Mouse (Mus musculus): ENCODE measurements around the gene Asb6. TPM values are rescaled to one million over a fixed set of nuclear protein-coding genes. Genes with fewer than 3 reads are reported as not detected.

Asb6 gene
- polyA plus RNA-seq, 1 experiment from 2014 or later = 26.1 TPM

DNA sequence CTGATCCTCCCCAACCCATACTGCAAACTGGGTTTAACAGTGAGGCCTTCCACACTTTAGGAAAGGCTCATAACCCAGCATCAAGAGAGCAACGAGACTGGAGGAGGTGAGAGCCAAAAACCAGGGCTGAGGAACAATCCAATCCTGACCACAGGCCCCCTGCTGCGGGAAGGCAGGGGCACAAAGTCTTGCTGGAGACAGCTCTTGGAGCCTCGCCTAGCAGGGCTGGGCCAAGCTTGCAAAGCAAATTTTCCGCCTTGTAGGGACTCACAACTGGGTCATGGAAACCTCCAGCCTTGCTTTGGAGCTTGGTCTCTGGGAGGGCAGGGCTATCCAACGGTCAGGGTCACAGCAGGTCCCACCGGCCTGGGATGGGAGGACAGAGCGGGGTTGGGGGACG is 40.7 kb upstream of the Asb6 start:
- DNase-seq (ENCODE audit: low spot score) (no peak), ATAC-seq (no peak)
- no peak for TF ChIP-seq CTCF (IDR thresholded peaks at IDR 0.05)
- TF ChIP-seq EP300 (IDR thresholded peaks at IDR 0.05) = no peak
- Histone ChIP-seq H3K9ac (replicated peaks; ENCODE audit: low read depth) (no peak overlapping the region), H3K36me3 (ENCODE audit: insufficient read depth, low read length) (no peaks in the 10 kb centered on the region), H3K27ac (ENCODE audit: low read length) (no peak overlapping the region), H3K4me1 (ENCODE audit: insufficient read depth, low read depth, low read length) (no peaks in the 10 kb centered on the region), H3K4me3 (ENCODE audit: low read depth, low read length) (no peak overlapping the region), H3K27me3 (replicated peaks; ENCODE audit: insufficient read depth, low read length) (no peaks in the 10 kb centered on the region), H3K4me2 (replicated peaks; ENCODE audit: low read depth, low read length) (no peak overlapping the region), H3K9me3 (ENCODE audit: low read length) (no peaks in the 10 kb centered on the region)
- 64% methylated on average over 8 of the region's 8 CpGs for WGBS

- Histone ChIP-seq H3K4me1 (ENCODE audit: insufficient read depth, low read depth, low read length) (0 out of 2 replicates have a peak, but pooled peaks cover 2% of the 10 kb centered on the region), H3K9ac (replicated peaks; ENCODE audit: low read depth) (no peak overlapping the region), H3K27ac (ENCODE audit: low read length) (no peak overlapping the region), H3K4me3 (ENCODE audit: low read depth, low read length) (no peak overlapping the region), H3K27me3 (replicated peaks; ENCODE audit: insufficient read depth, low read length) (no peaks in the 10 kb centered on the region), H3K9me3 (ENCODE audit: low read length) (no peaks in the 10 kb centered on the region), H3K36me3 (ENCODE audit: insufficient read depth, low read length) (no peaks in the 10 kb centered on the region), H3K4me2 (replicated peaks; ENCODE audit: low read depth, low read length) (no peak overlapping the region; the same call in 1 of the 2 replicates)
- WGBS = 55% methylated on average over 3 of the region's 3 CpGs
- DNase-seq (ENCODE audit: low spot score) = no peak
- TF ChIP-seq CTCF (IDR thresholded peaks at IDR 0.05) = no peak
- ATAC-seq = no peak
Observed at GRCm38 (mm10) chr2:30865426-30865825, 35.3 kb upstream of the Asb6 start.

DNA sequence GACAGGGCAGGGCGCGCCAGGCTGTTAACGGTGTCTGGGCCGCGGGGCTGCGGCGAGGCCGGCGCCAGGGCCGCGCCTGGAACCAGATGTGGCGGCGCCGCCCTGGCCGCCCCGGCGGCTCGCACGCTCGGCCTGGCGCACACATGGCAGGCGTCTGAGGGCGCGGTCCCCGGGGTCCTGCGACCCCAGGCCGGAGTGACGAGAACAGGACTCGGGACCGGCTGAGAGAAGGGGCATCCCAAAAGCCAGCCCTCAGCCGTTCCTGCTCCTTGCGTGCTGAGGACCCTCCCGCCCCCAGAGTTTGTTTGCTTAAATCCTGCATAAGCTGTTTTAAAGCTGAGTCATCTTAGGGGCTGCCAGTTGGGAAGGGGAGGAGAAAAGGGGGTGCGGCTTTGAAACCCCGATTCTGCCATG is 34.8 kb upstream of the Asb6 start:
- DNase-seq (ENCODE audit: low spot score) = peak; percentile 39
- no peak overlapping the region for H3K27ac ChIP-seq (ENCODE audit: low read length)

DNA sequence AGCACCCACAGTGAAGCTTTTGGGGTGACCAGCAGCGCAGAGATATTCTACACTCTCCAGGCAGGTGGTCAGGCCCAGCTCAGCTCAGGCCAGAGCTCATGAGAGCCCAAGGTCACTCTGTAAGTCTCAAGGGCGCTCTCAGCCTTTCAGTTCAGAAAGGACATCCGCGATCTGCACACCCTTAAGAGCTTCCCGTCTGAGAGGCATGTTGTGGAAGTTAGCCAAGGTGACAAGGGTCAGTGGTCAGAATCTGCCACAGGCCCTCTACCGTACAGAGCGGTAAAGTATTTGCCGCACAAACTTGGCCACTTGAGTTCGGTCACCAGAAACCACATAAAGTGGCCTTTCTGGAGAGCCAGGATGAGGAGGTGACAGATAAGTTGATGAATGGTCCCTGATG is 33.4 kb upstream of the Asb6 start:
- Histone ChIP-seq H3K27ac (ENCODE audit: low read length) (no peak overlapping the region), H3K4me1 (ENCODE audit: insufficient read depth, low read depth, low read length) (0 out of 2 replicates have a peak, but pooled peaks cover 2% of the 10 kb centered on the region), H3K9ac (replicated peaks; ENCODE audit: low read depth) (no peak overlapping the region), H3K9me3 (ENCODE audit: low read length) (no peaks in the 10 kb centered on the region), H3K4me2 (replicated peaks; ENCODE audit: low read depth, low read length) (no peak overlapping the region), H3K4me3 (ENCODE audit: low read depth, low read length) (no peak overlapping the region), H3K36me3 (ENCODE audit: insufficient read depth, low read length) (no peaks in the 10 kb centered on the region), H3K27me3 (replicated peaks; ENCODE audit: insufficient read depth, low read length) (no peaks in the 10 kb centered on the region)
- 46% methylated on average over 9 of the region's 9 CpGs for WGBS
- no peak for DNase-seq (ENCODE audit: low spot score)
- TF ChIP-seq EP300 (IDR thresholded peaks at IDR 0.05) (no peak), CTCF (IDR thresholded peaks at IDR 0.05) (no peak)
- ATAC-seq = no peak

More for the DNA sequence above, 34.8 kb upstream of the Asb6 start:
- H3K4me2 ChIP-seq (replicated peaks; ENCODE audit: low read depth, low read length) = peak overlapping the region; percentile 52
- peak; percentile 60 for ATAC-seq
- no peaks in the 10 kb centered on the region for H3K9me3 ChIP-seq (ENCODE audit: low read length)
- H3K9ac ChIP-seq (replicated peaks; ENCODE audit: low read depth) = no peak overlapping the region
- WGBS = 3% methylated on average over 30 of the region's 35 CpGs
- no peaks in the 10 kb centered on the region for H3K27me3 ChIP-seq (replicated peaks; ENCODE audit: insufficient read depth, low read length)
- no peak for TF ChIP-seq CTCF (IDR thresholded peaks at IDR 0.05)
- TF ChIP-seq EP300 (IDR thresholded peaks at IDR 0.05) = no peak
- no peaks in the 10 kb centered on the region for H3K36me3 ChIP-seq (ENCODE audit: insufficient read depth, low read length)
- H3K4me3 ChIP-seq (ENCODE audit: low read depth, low read length) = peak overlapping the region; percentile 14; the same call in 1 of the 2 replicates
- 0 out of 2 replicates have a peak, but pooled peaks cover 2% of the 10 kb centered on the region for H3K4me1 ChIP-seq (ENCODE audit: insufficient read depth, low read depth, low read length)

DNA sequence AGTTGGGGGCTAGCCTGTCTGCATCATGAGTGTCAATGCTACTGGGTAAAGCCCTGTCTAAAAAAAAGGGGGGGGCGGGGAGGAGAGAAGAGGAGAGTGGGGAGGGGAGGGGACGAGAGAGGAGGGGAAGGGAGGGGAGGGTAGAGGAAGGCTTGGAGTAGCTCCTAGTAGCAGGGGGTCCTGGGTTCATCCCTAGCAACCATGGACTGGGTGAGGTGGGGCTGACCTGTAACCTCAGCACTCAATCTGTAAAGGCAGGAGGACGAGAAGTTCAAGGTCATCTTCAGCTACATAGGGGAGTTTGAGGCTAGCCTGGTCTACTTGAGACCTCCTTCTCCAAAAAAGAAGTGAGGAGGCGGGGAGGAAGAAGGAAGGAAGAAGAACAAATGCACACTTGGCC is 31.9 kb upstream of the Asb6 start:
- Histone ChIP-seq H3K36me3 (ENCODE audit: insufficient read depth, low read length) (no peaks in the 10 kb centered on the region), H3K27ac (ENCODE audit: low read length) (no peak overlapping the region), H3K4me3 (ENCODE audit: low read depth, low read length) (no peak overlapping the region), H3K9ac (replicated peaks; ENCODE audit: low read depth) (no peak overlapping the region), H3K27me3 (replicated peaks; ENCODE audit: insufficient read depth, low read length) (no peaks in the 10 kb centered on the region), H3K4me1 (ENCODE audit: insufficient read depth, low read depth, low read length) (0 out of 2 replicates have a peak, but pooled peaks cover 2% of the 10 kb centered on the region), H3K9me3 (ENCODE audit: low read length) (no peaks in the 10 kb centered on the region), H3K4me2 (replicated peaks; ENCODE audit: low read depth, low read length) (no peak overlapping the region)
- TF ChIP-seq EP300 (IDR thresholded peaks at IDR 0.05) (no peak), CTCF (IDR thresholded peaks at IDR 0.05) (no peak)
- no peak for ATAC-seq
- 54% methylated on average over 3 of the region's 4 CpGs for WGBS
- DNase-seq (ENCODE audit: low spot score) = no peak

GRCm38 (mm10) chr2:30859782-30860181 is 29.6 kb upstream of the Asb6 start:
- no peaks in the 10 kb centered on the region for H3K9me3 ChIP-seq (ENCODE audit: low read length)
- H3K4me1 ChIP-seq (ENCODE audit: insufficient read depth, low read depth, low read length) = no peaks in the 10 kb centered on the region
- TF ChIP-seq EP300 (IDR thresholded peaks at IDR 0.05) (no peak), CTCF (IDR thresholded peaks at IDR 0.05) (no peak)
- DNase-seq (ENCODE audit: low spot score) (no peak), ATAC-seq (no peak)
- H3K36me3 ChIP-seq (ENCODE audit: insufficient read depth, low read length) = no peaks in the 10 kb centered on the region
- H3K9ac ChIP-seq (replicated peaks; ENCODE audit: low read depth) = no peak overlapping the region
- no peak overlapping the region for H3K27ac ChIP-seq (ENCODE audit: low read length)
- WGBS = 57% methylated on average over 5 of the region's 5 CpGs
- no peak overlapping the region for H3K4me3 ChIP-seq (ENCODE audit: low read depth, low read length)
- no peak overlapping the region for H3K4me2 ChIP-seq (replicated peaks; ENCODE audit: low read depth, low read length)
- H3K27me3 ChIP-seq (replicated peaks; ENCODE audit: insufficient read depth, low read length) = no peaks in the 10 kb centered on the region

DNA sequence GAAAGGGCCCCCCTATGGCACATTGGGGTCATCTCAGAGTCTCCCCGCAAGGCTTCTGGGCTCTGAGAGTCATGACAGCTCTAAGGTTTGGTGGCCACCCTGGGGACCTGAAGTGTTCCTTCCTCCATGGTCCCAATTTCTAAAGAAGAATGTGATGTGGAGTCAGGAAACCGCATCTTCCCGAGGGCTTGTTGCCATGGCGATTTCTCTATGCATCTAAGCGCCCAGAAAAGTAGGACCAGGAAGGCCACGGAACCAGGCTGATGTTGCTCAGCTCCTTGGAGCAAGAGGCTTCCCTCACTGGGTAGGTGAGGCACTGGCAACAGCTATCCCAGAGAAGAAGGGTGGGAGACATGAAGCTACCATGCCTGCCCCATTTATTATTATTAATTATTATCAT is 26.9 kb upstream of the Asb6 start:
- Histone ChIP-seq H3K4me2 (replicated peaks; ENCODE audit: low read depth, low read length) (no peak overlapping the region), H3K27me3 (replicated peaks; ENCODE audit: insufficient read depth, low read length) (no peaks in the 10 kb centered on the region), H3K4me3 (ENCODE audit: low read depth, low read length) (no peak overlapping the region), H3K4me1 (ENCODE audit: insufficient read depth, low read depth, low read length) (no peaks in the 10 kb centered on the region), H3K9me3 (ENCODE audit: low read length) (no peaks in the 10 kb centered on the region), H3K27ac (ENCODE audit: low read length) (no peak overlapping the region), H3K9ac (replicated peaks; ENCODE audit: low read depth) (no peak overlapping the region), H3K36me3 (ENCODE audit: insufficient read depth, low read length) (no peaks in the 10 kb centered on the region)
- 74% methylated on average over 6 of the region's 6 CpGs for WGBS
- TF ChIP-seq CTCF (IDR thresholded peaks at IDR 0.05) (no peak), EP300 (IDR thresholded peaks at IDR 0.05) (no peak)
- no peak for DNase-seq (ENCODE audit: low spot score)
- no peak for ATAC-seq

All from lung, postnatal 0 days (tissue).